Mouse (Mus musculus) forebrain, embryonic 11.5 days (tissue): ENCODE measurements around the gene Dhrs7. TPM values are rescaled to one million over a fixed set of nuclear protein-coding genes. Genes with fewer than 3 reads are reported as not detected.

Experiments used
- ATAC-seq: fragments of 200-750 bp; cut with Nextera tagmentation; replicated peaks from 2 replicates; pipeline ENCODE4 v1.8.0; 2017; ENCODE audit warnings: moderate TSS enrichment; ENCODE audit not compliant: low FRiP score
- DNase-seq: peaks from one replicate; pipeline ENCODE4 v3.0.0-alpha.2; 2017; ENCODE audit warnings: low spot score
- H3K27ac ChIP-seq: fragments of 300-500 bp; sonication (generic); 2 replicates; pipeline ENCODE4 v1.5.1; 2014; ENCODE audit warnings: low read depth, low read length
- H3K27me3 ChIP-seq: fragments of 300-500 bp; sonication (generic); 2 replicates; pipeline ENCODE4 v1.6.1; 2014; ENCODE audit warnings: mild to moderate bottlenecking, low read length, mixed read lengths; ENCODE audit not compliant: control insufficient read depth, insufficient read depth
- H3K36me3 ChIP-seq: fragments of 300-500 bp; sonication (generic); 2 replicates; pipeline ENCODE4 v1.6.1; 2014; ENCODE audit warnings: mild to moderate bottlenecking, low read length, moderate library complexity, mixed read lengths; ENCODE audit not compliant: control insufficient read depth, insufficient read depth
- H3K4me1 ChIP-seq: fragments of 300-500 bp; sonication (generic); replicated peaks from 2 replicates; pipeline ENCODE4 v1.6.1; 2014; ENCODE audit warnings: low read length, mixed read lengths; ENCODE audit not compliant: control insufficient read depth, insufficient read depth
- H3K4me2 ChIP-seq: fragments of 300-500 bp; sonication (generic); 2 replicates; pipeline ENCODE4 v1.6.1; 2014; ENCODE audit warnings: low read depth, mild to moderate bottlenecking, low read length, moderate library complexity, mixed read lengths; ENCODE audit not compliant: severe bottlenecking
- H3K4me3 ChIP-seq: fragments of 300-500 bp; sonication (generic); 2 replicates; pipeline ENCODE4 v1.5.1; 2014; ENCODE audit warnings: low read depth, low read length
- H3K9ac ChIP-seq: fragments of 300-500 bp; sonication (generic); 2 replicates; pipeline ENCODE4 v1.6.1; 2014; ENCODE audit warnings: low read length
- H3K9me3 ChIP-seq: fragments of 300-500 bp; sonication (generic); 2 replicates; pipeline ENCODE4 v1.6.1; 2016; ENCODE audit warnings: low read length, mixed read lengths; ENCODE audit not compliant: control insufficient read depth
- WGBS: fragments of 180-500 bp; shearing (Covaris S2); extraction: QIAGEN DNeasy Blood & Tissue Kit; methylation state at CpG from one replicate; pipeline ENCODE4 v1.1.7; 2014; 5-methylcytosine and 5-hydroxymethylcytosine counted together
- polyA plus RNA-seq: library from polyadenylated mRNA; unstranded; fragments of >200 nt; fragmentation: Nextera tagmentation; extraction: Ambion mirVana; gene quantifications from 2 replicates; pipeline ENCODE4 v1.2.1, GENCODE M21; 2014

Dhrs7 gene
- polyA plus RNA-seq, 1 experiment from 2014 or later = 5.6 TPM

DNA sequence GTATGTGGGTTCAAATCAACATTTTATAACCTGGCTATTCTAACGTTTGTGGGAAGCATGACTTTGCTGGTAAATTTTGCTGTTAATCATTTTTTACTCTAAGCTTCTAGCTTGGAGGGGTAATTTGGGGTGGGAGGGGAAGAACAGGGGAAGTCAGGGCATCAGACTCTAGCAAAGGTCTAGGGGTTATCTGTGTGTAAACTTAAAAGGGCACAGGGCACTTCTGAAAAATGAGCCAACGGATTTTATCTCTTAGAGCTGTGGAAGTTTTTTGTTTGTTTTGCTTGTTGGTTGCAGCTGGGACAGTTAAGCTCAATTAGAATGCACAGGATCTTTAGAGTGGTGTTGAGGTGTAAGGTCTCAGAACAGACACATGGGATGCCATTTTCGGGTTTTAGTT is 26.7 kb downstream of the Dhrs7 start:
- ATAC-seq = no peak
- Histone ChIP-seq H3K9ac (no peak overlapping the region), H3K9me3 (no peaks in the 10 kb centered on the region), H3K27me3 (no peaks in the 10 kb centered on the region), H3K27ac (no peak overlapping the region), H3K36me3 (no peaks in the 10 kb centered on the region), H3K4me1 (no peaks in the 10 kb centered on the region), H3K4me3 (no peak overlapping the region), H3K4me2 (no peak overlapping the region)
- 85% methylated on average over 3 of the region's 3 CpGs for WGBS
- no peak for DNase-seq

GRCm38 (mm10) chr12:72628751-72629150 is 36.0 kb downstream of the Dhrs7 start:
- Histone ChIP-seq H3K9me3 (no peaks in the 10 kb centered on the region), H3K36me3 (no peaks in the 10 kb centered on the region), H3K4me3 (no peak overlapping the region), H3K27me3 (no peaks in the 10 kb centered on the region), H3K4me2 (no peak overlapping the region), H3K27ac (no peak overlapping the region), H3K9ac (no peak overlapping the region), H3K4me1 (no peaks in the 10 kb centered on the region)
- no peak for DNase-seq
- 95% methylated on average over 7 of the region's 7 CpGs for WGBS
- no peak for ATAC-seq

- ATAC-seq (no peak), DNase-seq (no peak)
- Histone ChIP-seq H3K27me3 (no peaks in the 10 kb centered on the region), H3K4me3 (no peak overlapping the region), H3K27ac (no peak overlapping the region), H3K9ac (no peak overlapping the region), H3K4me1 (no peaks in the 10 kb centered on the region), H3K36me3 (no peaks in the 10 kb centered on the region), H3K9me3 (no peaks in the 10 kb centered on the region), H3K4me2 (no peak overlapping the region)
- 86% methylated on average over 5 of the region's 5 CpGs for WGBS
Observed at GRCm38 (mm10) chr12:72622853-72623496, 41.7 kb downstream of the Dhrs7 start.

- 81% methylated on average over 1 of the region's 1 CpGs for WGBS
- Histone ChIP-seq H3K27ac (no peak overlapping the region), H3K4me1 (no peaks in the 10 kb centered on the region), H3K4me3 (no peak overlapping the region), H3K9me3 (no peaks in the 10 kb centered on the region), H3K4me2 (no peak overlapping the region), H3K27me3 (no peaks in the 10 kb centered on the region), H3K9ac (no peak overlapping the region), H3K36me3 (no peaks in the 10 kb centered on the region)
- ATAC-seq = no peak
- no peak for DNase-seq
Observed at GRCm38 (mm10) chr12:72621441-72621840, 43.3 kb downstream of the Dhrs7 start.

GRCm38 (mm10) chr12:72620856-72621255 is 43.9 kb downstream of the Dhrs7 start:
- Histone ChIP-seq H3K9ac (no peak overlapping the region), H3K27ac (no peak overlapping the region), H3K36me3 (no peaks in the 10 kb centered on the region), H3K4me1 (no peaks in the 10 kb centered on the region), H3K9me3 (no peaks in the 10 kb centered on the region), H3K27me3 (no peaks in the 10 kb centered on the region), H3K4me2 (no peak overlapping the region), H3K4me3 (no peak overlapping the region)
- WGBS = 94% methylated on average over 7 of the region's 7 CpGs
- ATAC-seq (no peak), DNase-seq (no peak)

DNA sequence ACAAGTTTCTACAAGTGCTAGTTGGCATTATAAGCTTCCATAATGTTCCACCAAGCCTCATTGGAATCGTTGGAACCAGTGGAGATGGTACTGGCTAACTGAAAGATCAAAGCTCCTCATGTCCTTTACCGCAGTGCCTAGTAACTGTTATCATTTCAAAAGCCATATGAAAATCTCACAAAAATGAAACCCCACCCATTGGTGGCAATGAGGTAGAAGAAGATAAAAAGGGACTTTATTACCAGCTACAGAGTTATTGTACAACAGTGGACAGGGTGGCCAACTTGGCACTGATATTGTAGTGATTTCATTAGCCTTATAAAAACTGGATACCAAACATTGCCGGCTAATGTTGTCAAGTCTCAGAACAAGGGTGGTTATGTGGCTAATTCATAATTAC is 52.7 kb downstream of the Dhrs7 start:
- Histone ChIP-seq H3K4me1 (no peaks in the 10 kb centered on the region), H3K4me3 (no peak overlapping the region), H3K36me3 (no peaks in the 10 kb centered on the region), H3K9me3 (no peaks in the 10 kb centered on the region), H3K4me2 (no peak overlapping the region), H3K27ac (no peak overlapping the region), H3K27me3 (no peaks in the 10 kb centered on the region), H3K9ac (no peak overlapping the region)
- WGBS = 93% methylated on average over 3 of the region's 3 CpGs
- ATAC-seq (no peak), DNase-seq (no peak)

Other genes starting within 250 kb of the Dhrs7 start
- 2.6 and 2.8 TPM in 2 replicates for gene Lrrc9, start 223.0 kb downstream of the Dhrs7 start, polyA plus RNA-seq
- gene Pcnx4, start 128.5 kb downstream of the Dhrs7 start, polyA plus RNA-seq = 15.8 and 18.0 TPM in 2 replicates
- gene Gm4756, start 15.2 kb downstream of the Dhrs7 start, polyA plus RNA-seq = not detected in 2 replicates
- gene Ppm1a, start 92.5 kb upstream of the Dhrs7 start, polyA plus RNA-seq = 59.5 and 78.3 TPM in 2 replicates